Mouse (Mus musculus) embryonic facial prominence, embryonic 14.5 days (tissue): Measurements from ENCODE around the gene Ccdc13. TPM values are rescaled to one million over a fixed set of nuclear protein-coding genes. Genes with fewer than 3 reads are reported as not detected.

Experiments used
- ATAC-seq: fragments of 200-750 bp; cut with Nextera tagmentation; 2 replicates; pipeline ENCODE4 v1.8.0; 2017; ENCODE audit warnings: low read depth, moderate number of reproducible peaks, moderate TSS enrichment
- DNase-seq: peaks from one replicate; pipeline ENCODE4 v3.0.0-alpha.2; 2015; ENCODE audit warnings: low spot score
- H3K27ac ChIP-seq: fragments of 300-500 bp; sonication (generic); replicated peaks from 2 replicates; pipeline ENCODE4 v1.5.1; 2014; ENCODE audit warnings: low read depth, mild to moderate bottlenecking, low read length, moderate library complexity
- H3K27me3 ChIP-seq: fragments of 300-500 bp; sonication (generic); replicated peaks from 2 replicates; pipeline ENCODE4 v1.6.1; 2014; ENCODE audit warnings: low read length; ENCODE audit not compliant: control insufficient read depth, insufficient read depth
- H3K36me3 ChIP-seq: fragments of 300-500 bp; sonication (generic); 2 replicates; pipeline ENCODE4 v1.6.1; 2014; ENCODE audit warnings: low read length, mixed read lengths; ENCODE audit not compliant: control insufficient read depth, insufficient read depth
- H3K4me1 ChIP-seq: fragments of 300-500 bp; sonication (generic); 2 replicates; pipeline ENCODE4 v1.6.1; 2014; ENCODE audit warnings: antibody characterized with exemption, low read length; ENCODE audit not compliant: control insufficient read depth, insufficient read depth
- H3K4me2 ChIP-seq: fragments of 300-500 bp; sonication (generic); 2 replicates; pipeline ENCODE4 v1.6.1; 2014; ENCODE audit warnings: low read depth, mild to moderate bottlenecking, low read length, moderate library complexity, mixed read lengths
- H3K4me3 ChIP-seq: fragments of 300-500 bp; sonication (generic); 2 replicates; pipeline ENCODE4 v1.5.1; 2014; ENCODE audit warnings: low read depth, mild to moderate bottlenecking, low read length
- H3K9ac ChIP-seq: fragments of 300-500 bp; sonication (generic); 2 replicates; pipeline ENCODE4 v1.6.1; 2014; ENCODE audit warnings: low read depth, mild to moderate bottlenecking, low read length, moderate library complexity, mixed read lengths
- H3K9me3 ChIP-seq: fragments of 300-500 bp; sonication (generic); 2 replicates; pipeline ENCODE4 v1.6.1; 2016; ENCODE audit warnings: low read length; ENCODE audit not compliant: control insufficient read depth
- WGBS: fragments of 180-500 bp; shearing (Covaris S2); extraction: QIAGEN DNeasy Blood & Tissue Kit; methylation state at CpG from one replicate; pipeline ENCODE4 v1.1.7; 2014; 5-methylcytosine and 5-hydroxymethylcytosine counted together
- polyA plus RNA-seq: library from polyadenylated mRNA; unstranded; fragments of >200 nt; fragmentation: Nextera tagmentation; extraction: Ambion mirVana; gene quantifications from 2 replicates; pipeline ENCODE4 v1.2.1, GENCODE M21; 2014

The Ccdc13 gene
- polyA plus RNA-seq: 1.7 and 2.0 TPM in 2 replicates

GRCm38 (mm10) chr9:121838829-121839621, at the start of gene Ccdc13:
Gene Ccdc13, minus strand, starts transcription at chr9:121839461.
- ATAC-seq (peak; percentile 93), DNase-seq (peak; percentile 91)
- peak within 1 kb of the TSS; percentile 55 for H3K4me3 ChIP-seq
- 2% methylated on average over 54 of the region's 61 CpGs for WGBS
- H3K27me3 ChIP-seq: no peaks in the 10 kb centered on the region
- H3K4me1 ChIP-seq: 0 out of 2 replicates have a peak, but pooled peaks cover 10% of the 10 kb centered on the region
- no peaks in the 10 kb centered on the region for H3K36me3 ChIP-seq
- no peak within 1 kb of the TSS for H3K27ac ChIP-seq
- peak within 1 kb of the TSS; percentile 85 for H3K4me2 ChIP-seq
- H3K9me3 ChIP-seq: no peaks in the 10 kb centered on the region
- peak within 1 kb of the TSS; percentile 62 for H3K9ac ChIP-seq

GRCm38 (mm10) chr9:121882015-121882457, 42.8 kb upstream of the Ccdc13 start:
- no peak overlapping the region for H3K27ac ChIP-seq

GRCm38 (mm10) chr9:121881301-121881700, 42.0 kb upstream of the Ccdc13 start:
- no peak overlapping the region for H3K4me2 ChIP-seq
- 60% methylated on average over 6 of the region's 6 CpGs for WGBS

More at GRCm38 (mm10) chr9:121882015-121882457, 42.8 kb upstream of the Ccdc13 start:
- no peak overlapping the region for H3K4me3 ChIP-seq
- DNase-seq (no peak), ATAC-seq (no peak)
- H3K4me1 ChIP-seq: peaks cover 3% of the 10 kb centered on the region; the same call in 1 of the 2 replicates
- no peaks in the 10 kb centered on the region for H3K9me3 ChIP-seq
- no peak overlapping the region for H3K9ac ChIP-seq
- H3K36me3 ChIP-seq: no peaks in the 10 kb centered on the region
- WGBS: 55% methylated on average over 7 of the region's 7 CpGs
- no peak overlapping the region for H3K4me2 ChIP-seq
- no peaks in the 10 kb centered on the region for H3K27me3 ChIP-seq

GRCm38 (mm10) chr9:121880840-121881239, 41.6 kb upstream of the Ccdc13 start:
- ATAC-seq: no peak
- H3K4me1 ChIP-seq: peaks cover 3% of the 10 kb centered on the region; the same call in 1 of the 2 replicates
- no peak overlapping the region for H3K4me3 ChIP-seq
- no peaks in the 10 kb centered on the region for H3K27me3 ChIP-seq
- H3K4me2 ChIP-seq: peak overlapping the region; percentile 34; the same call in 1 of the 2 replicates
- DNase-seq: peak; percentile 81
- 22% methylated on average over 14 of the region's 14 CpGs for WGBS
- H3K9ac ChIP-seq: no peak overlapping the region
- H3K27ac ChIP-seq: no peak overlapping the region
- no peaks in the 10 kb centered on the region for H3K9me3 ChIP-seq
- H3K36me3 ChIP-seq: no peaks in the 10 kb centered on the region

More at GRCm38 (mm10) chr9:121881301-121881700, 42.0 kb upstream of the Ccdc13 start:
- Histone ChIP-seq H3K9me3 (no peaks in the 10 kb centered on the region), H3K9ac (no peak overlapping the region), H3K27me3 (no peaks in the 10 kb centered on the region), H3K36me3 (no peaks in the 10 kb centered on the region), H3K27ac (no peak overlapping the region), H3K4me3 (no peak overlapping the region), H3K4me1 (peaks cover 3% of the 10 kb centered on the region; the same call in 1 of the 2 replicates)
- DNase-seq: no peak
- no peak for ATAC-seq

- peaks cover 3% of the 10 kb centered on the region; the same call in 1 of the 2 replicates for H3K4me1 ChIP-seq
- no peak overlapping the region for H3K4me2 ChIP-seq
- H3K4me3 ChIP-seq: no peak overlapping the region
- no peaks in the 10 kb centered on the region for H3K9me3 ChIP-seq
- 11% methylated on average over 3 of the region's 3 CpGs for WGBS
- H3K27ac ChIP-seq: no peak overlapping the region
- DNase-seq: peak; percentile 61
- no peaks in the 10 kb centered on the region for H3K27me3 ChIP-seq
- 0 out of 2 replicates have a peak, but pooled peaks have one; percentile 44 for ATAC-seq
- no peaks in the 10 kb centered on the region for H3K36me3 ChIP-seq
- H3K9ac ChIP-seq: no peak overlapping the region
These were observed 37.9 kb upstream of the Ccdc13 start for GRCm38 (mm10) chr9:121877052-121877740.

GRCm38 (mm10) chr9:121873578-121873977, 34.3 kb upstream of the Ccdc13 start:
- Histone ChIP-seq H3K27me3 (no peaks in the 10 kb centered on the region), H3K4me1 (no peaks in the 10 kb centered on the region), H3K4me3 (no peak overlapping the region), H3K4me2 (no peak overlapping the region), H3K36me3 (no peaks in the 10 kb centered on the region), H3K27ac (no peak overlapping the region), H3K9me3 (no peaks in the 10 kb centered on the region), H3K9ac (no peak overlapping the region)
- ATAC-seq (no peak), DNase-seq (no peak)

GRCm38 (mm10) chr9:121872062-121872683, 32.9 kb upstream of the Ccdc13 start:
- Histone ChIP-seq H3K9me3 (no peaks in the 10 kb centered on the region), H3K4me3 (no peak overlapping the region), H3K4me1 (no peaks in the 10 kb centered on the region), H3K4me2 (no peak overlapping the region), H3K36me3 (no peaks in the 10 kb centered on the region), H3K9ac (no peak overlapping the region), H3K27me3 (no peaks in the 10 kb centered on the region), H3K27ac (no peak overlapping the region)
- WGBS: 83% methylated on average over 2 of the region's 2 CpGs
- DNase-seq (no peak), ATAC-seq (no peak)

- Histone ChIP-seq H3K36me3 (no peaks in the 10 kb centered on the region), H3K27ac (no peak overlapping the region), H3K4me3 (no peak overlapping the region), H3K4me2 (no peak overlapping the region), H3K9me3 (no peaks in the 10 kb centered on the region), H3K9ac (no peak overlapping the region), H3K4me1 (no peaks in the 10 kb centered on the region), H3K27me3 (no peaks in the 10 kb centered on the region)
- WGBS: 53% methylated on average over 4 of the region's 4 CpGs
- no peak for ATAC-seq
- no peak for DNase-seq
These were observed 30.8 kb upstream of the Ccdc13 start for GRCm38 (mm10) chr9:121869973-121870515.
